Mouse (Mus musculus) liver, embryonic 15.5 days (tissue): ENCODE measurements around the gene Gm20532. TPM values are rescaled to one million over a fixed set of nuclear protein-coding genes. Genes with fewer than 3 reads are reported as not detected.

ENCODE experiments used
- ATAC-seq: fragments of 200-750 bp; cut with Nextera tagmentation; 2 replicates; pipeline ENCODE4 v1.8.0; 2017; ENCODE audit warnings: moderate number of reproducible peaks, mild to moderate bottlenecking, moderate library complexity; ENCODE audit not compliant: insufficient read depth
- H3K27ac ChIP-seq: fragments of 300-500 bp; sonication (generic); replicated peaks from 2 replicates; pipeline ENCODE4 v1.5.1; 2015; ENCODE audit warnings: mild to moderate bottlenecking, inconsistent platforms
- H3K27me3 ChIP-seq: fragments of 300-500 bp; sonication (generic); 2 replicates; pipeline ENCODE4 v1.6.1; 2015; ENCODE audit warnings: mild to moderate bottlenecking, inconsistent platforms
- H3K36me3 ChIP-seq: fragments of 300-500 bp; sonication (generic); replicated peaks from 2 replicates; pipeline ENCODE4 v1.6.1; 2015; ENCODE audit warnings: moderate library complexity, mild to moderate bottlenecking, inconsistent platforms
- H3K4me1 ChIP-seq: fragments of 300-500 bp; sonication (generic); replicated peaks from 2 replicates; pipeline ENCODE4 v1.6.1; 2015; ENCODE audit warnings: inconsistent platforms
- H3K4me2 ChIP-seq: fragments of 300-500 bp; sonication (generic); 2 replicates; pipeline ENCODE4 v1.6.1; 2015; ENCODE audit warnings: moderate library complexity, mild to moderate bottlenecking, inconsistent platforms
- H3K4me3 ChIP-seq: fragments of 300-500 bp; sonication (generic); replicated peaks from 2 replicates; pipeline ENCODE4 v1.5.1; 2015; ENCODE audit warnings: mild to moderate bottlenecking, inconsistent platforms
- H3K9ac ChIP-seq: fragments of 300-500 bp; sonication (generic); 2 replicates; pipeline ENCODE4 v1.6.1; 2015; ENCODE audit warnings: moderate library complexity, mild to moderate bottlenecking, inconsistent platforms
- H3K9me3 ChIP-seq: fragments of 300-500 bp; sonication (generic); replicated peaks from 2 replicates; pipeline ENCODE4 v1.6.1; 2016; ENCODE audit warnings: inconsistent platforms
- WGBS: fragments of 180-500 bp; shearing (Covaris S2); methylation state at CpG from one replicate; pipeline ENCODE4 v1.1.7; 2015; ENCODE audit warnings: mixed read lengths; ENCODE audit not compliant: insufficient replicate concordance; 5-methylcytosine and 5-hydroxymethylcytosine counted together
- polyA plus RNA-seq: library from polyadenylated mRNA; unstranded; fragments of >200 nt; fragmentation: Nextera tagmentation; extraction: Ambion mirVana; gene quantifications from 2 replicates; pipeline ENCODE4 v1.2.1, GENCODE M21; 2015

Gm20532 gene
- polyA plus RNA-seq, 1 experiment from 2014 or later: not detected

- peak within 1 kb of the TSS; percentile 74 for H3K27ac ChIP-seq
- H3K9ac ChIP-seq: peak within 1 kb of the TSS; percentile 52
- under 1% methylated on average over 96 of the region's 103 CpGs for WGBS
- no peaks in the 10 kb centered on the region for H3K36me3 ChIP-seq
- peak within 1 kb of the TSS; percentile 58 for H3K4me3 ChIP-seq
- peaks cover 43% of the 10 kb centered on the region for H3K4me1 ChIP-seq
- H3K9me3 ChIP-seq: no peaks in the 10 kb centered on the region
- H3K4me2 ChIP-seq: peak within 1 kb of the TSS; percentile 74
- ATAC-seq: peak; percentile 71
- H3K27me3 ChIP-seq: peaks cover 32% of the 10 kb centered on the region
Observed at GRCm38 (mm10) chr2:26603720-26604671, 17.6 kb downstream of the Gm20532 start, which contains the start of gene Agpat2. Gene Agpat2 (minus strand): TSS chr2:26604417.

GRCm38 (mm10) chr2:26605331-26605730 is 18.9 kb downstream of the Gm20532 start:
- Histone ChIP-seq H3K9me3 (no peaks in the 10 kb centered on the region), H3K4me1 (peaks cover 41% of the 10 kb centered on the region), H3K36me3 (no peaks in the 10 kb centered on the region), H3K4me3 (no peak overlapping the region), H3K4me2 (no peak overlapping the region), H3K27ac (no peak overlapping the region), H3K27me3 (peaks cover 32% of the 10 kb centered on the region), H3K9ac (no peak overlapping the region)
- WGBS: 70% methylated on average over 8 of the region's 8 CpGs
- ATAC-seq: no peak

GRCm38 (mm10) chr2:26606579-26606978 is 20.1 kb downstream of the Gm20532 start:
- Histone ChIP-seq H3K4me1 (peaks cover 34% of the 10 kb centered on the region), H3K27ac (peak overlapping the region; percentile 62; the same call in 1 of the 2 replicates), H3K4me3 (no peak overlapping the region), H3K36me3 (no peaks in the 10 kb centered on the region), H3K9me3 (no peaks in the 10 kb centered on the region), H3K27me3 (peaks cover 32% of the 10 kb centered on the region), H3K9ac (no peak overlapping the region), H3K4me2 (no peak overlapping the region)
- WGBS: 43% methylated on average over 3 of the region's 3 CpGs
- no peak for ATAC-seq

- Histone ChIP-seq H3K9ac (no peak overlapping the region), H3K4me2 (no peak overlapping the region; the same call in 1 of the 2 replicates), H3K27ac (peak overlapping the region; percentile 62), H3K4me3 (no peak overlapping the region), H3K9me3 (no peaks in the 10 kb centered on the region), H3K27me3 (peaks cover 32% of the 10 kb centered on the region), H3K36me3 (no peaks in the 10 kb centered on the region), H3K4me1 (peaks cover 28% of the 10 kb centered on the region)
- 42% methylated on average over 6 of the region's 6 CpGs for WGBS
- no peak for ATAC-seq
Observed at GRCm38 (mm10) chr2:26607056-26607910, 20.8 kb downstream of the Gm20532 start.

GRCm38 (mm10) chr2:26608781-26609180 is 22.3 kb downstream of the Gm20532 start:
- Histone ChIP-seq H3K27ac (no peak overlapping the region), H3K27me3 (peaks cover 21% of the 10 kb centered on the region), H3K4me2 (no peak overlapping the region), H3K36me3 (no peaks in the 10 kb centered on the region), H3K9me3 (no peaks in the 10 kb centered on the region), H3K9ac (no peak overlapping the region), H3K4me1 (peaks cover 22% of the 10 kb centered on the region), H3K4me3 (no peak overlapping the region)
- no peak for ATAC-seq

- H3K4me3 ChIP-seq: no peak overlapping the region
- H3K9me3 ChIP-seq: no peaks in the 10 kb centered on the region
- peaks cover 17% of the 10 kb centered on the region for H3K4me1 ChIP-seq
- peaks cover 16% of the 10 kb centered on the region for H3K27me3 ChIP-seq
- no peak overlapping the region for H3K27ac ChIP-seq
- no peak overlapping the region for H3K4me2 ChIP-seq
- H3K36me3 ChIP-seq: no peaks in the 10 kb centered on the region
- no peak for ATAC-seq
- no peak overlapping the region for H3K9ac ChIP-seq
Observed at GRCm38 (mm10) chr2:26609261-26609661, 22.8 kb downstream of the Gm20532 start.

GRCm38 (mm10) chr2:26610526-26610925 is 24.1 kb downstream of the Gm20532 start:
- Histone ChIP-seq H3K4me3 (no peak overlapping the region), H3K27ac (no peak overlapping the region), H3K4me2 (no peak overlapping the region), H3K9ac (no peak overlapping the region), H3K9me3 (no peaks in the 10 kb centered on the region), H3K4me1 (peaks cover 11% of the 10 kb centered on the region), H3K36me3 (no peaks in the 10 kb centered on the region), H3K27me3 (peaks cover 9% of the 10 kb centered on the region; the same call in 1 of the 2 replicates)
- WGBS: 63% methylated on average over 3 of the region's 3 CpGs
- no peak for ATAC-seq

GRCm38 (mm10) chr2:26611054-26611453 is 24.6 kb downstream of the Gm20532 start:
- Histone ChIP-seq H3K4me3 (no peak overlapping the region), H3K4me2 (no peak overlapping the region), H3K9ac (no peak overlapping the region), H3K36me3 (no peaks in the 10 kb centered on the region), H3K9me3 (no peaks in the 10 kb centered on the region), H3K27ac (no peak overlapping the region), H3K27me3 (peaks cover 6% of the 10 kb centered on the region; the same call in 1 of the 2 replicates), H3K4me1 (peaks cover 11% of the 10 kb centered on the region)
- peak; percentile 44 for ATAC-seq

- peaks cover 3% of the 10 kb centered on the region; the same call in 1 of the 2 replicates for H3K27me3 ChIP-seq
- no peak for ATAC-seq
- no peaks in the 10 kb centered on the region for H3K9me3 ChIP-seq
- no peaks in the 10 kb centered on the region for H3K36me3 ChIP-seq
- H3K4me2 ChIP-seq: no peak overlapping the region
- H3K4me3 ChIP-seq: no peak overlapping the region
- no peak overlapping the region for H3K27ac ChIP-seq
- H3K4me1 ChIP-seq: peaks cover 7% of the 10 kb centered on the region; the same call in 1 of the 2 replicates
- H3K9ac ChIP-seq: no peak overlapping the region
Observed at GRCm38 (mm10) chr2:26611896-26612295, 25.5 kb downstream of the Gm20532 start.

- Histone ChIP-seq H3K9ac (no peak overlapping the region), H3K4me2 (no peak overlapping the region)
Observed at GRCm38 (mm10) chr2:26614903-26615302, 28.5 kb downstream of the Gm20532 start.

GRCm38 (mm10) chr2:26615459-26616124 is 29.2 kb downstream of the Gm20532 start:
- H3K4me1 ChIP-seq: no peaks in the 10 kb centered on the region
- WGBS: 58% methylated on average over 4 of the region's 4 CpGs
- H3K27ac ChIP-seq: no peak overlapping the region
- H3K9ac ChIP-seq: no peak overlapping the region
- no peak overlapping the region for H3K4me2 ChIP-seq
- ATAC-seq: no peak
- H3K4me3 ChIP-seq: no peak overlapping the region
- H3K36me3 ChIP-seq: no peaks in the 10 kb centered on the region
- H3K27me3 ChIP-seq: no peaks in the 10 kb centered on the region
- H3K9me3 ChIP-seq: no peaks in the 10 kb centered on the region

More at GRCm38 (mm10) chr2:26614903-26615302, 28.5 kb downstream of the Gm20532 start:
- Histone ChIP-seq H3K9me3 (no peaks in the 10 kb centered on the region), H3K36me3 (no peaks in the 10 kb centered on the region), H3K4me3 (no peak overlapping the region), H3K4me1 (no peaks in the 10 kb centered on the region), H3K27ac (no peak overlapping the region), H3K27me3 (no peaks in the 10 kb centered on the region)
- 54% methylated on average over 5 of the region's 5 CpGs for WGBS
- ATAC-seq: no peak
